Mouse (Mus musculus): ENCODE results near the gene Tmem59l. TPM values are rescaled to one million over a fixed set of nuclear protein-coding genes. Genes with fewer than 3 reads are reported as not detected.

Gene Tmem59l
- polyA plus RNA-seq, 1 experiment from 2014 or later: 10.2 TPM

- 80% methylated on average over 5 of the region's 5 CpGs for WGBS
- Histone ChIP-seq H3K4me2 (ENCODE audit: low read depth, low read length) (no peak overlapping the region), H3K27me3 (replicated peaks; ENCODE audit: control insufficient read depth, insufficient read depth, low read length) (no peaks in the 10 kb centered on the region), H3K27ac (replicated peaks; ENCODE audit: low read depth, low read length) (no peak overlapping the region), H3K4me3 (ENCODE audit: low read depth, low read length) (no peak overlapping the region), H3K36me3 (ENCODE audit: control insufficient read depth, insufficient read depth, low read length) (peaks cover 28% of the 10 kb centered on the region), H3K4me1 (ENCODE audit: control insufficient read depth, insufficient read depth, low read length) (peaks cover 14% of the 10 kb centered on the region), H3K9ac (ENCODE audit: low read depth, low read length) (no peak overlapping the region), H3K9me3 (ENCODE audit: control insufficient read depth, low read length) (no peaks in the 10 kb centered on the region)
- DNase-seq (ENCODE audit: low spot score) (no peak), ATAC-seq (ENCODE audit: low read depth) (no peak)
These were observed 33.3 kb downstream of the Tmem59l start for GRCm38 (mm10) chr8:70453852-70454251.

GRCm38 (mm10) chr8:70452196-70452966 is 34.8 kb downstream of the Tmem59l start:
- DNase-seq (ENCODE audit: low spot score) (no peak), ATAC-seq (ENCODE audit: low read depth) (no peak)
- H3K9ac ChIP-seq (ENCODE audit: low read depth, low read length): no peak overlapping the region
- H3K4me3 ChIP-seq (ENCODE audit: low read depth, low read length): no peak overlapping the region
- H3K4me2 ChIP-seq (ENCODE audit: low read depth, low read length): no peak overlapping the region
- no peaks in the 10 kb centered on the region for H3K9me3 ChIP-seq (ENCODE audit: control insufficient read depth, low read length)
- no peaks in the 10 kb centered on the region for H3K27me3 ChIP-seq (replicated peaks; ENCODE audit: control insufficient read depth, insufficient read depth, low read length)
- H3K4me1 ChIP-seq (ENCODE audit: control insufficient read depth, insufficient read depth, low read length): peaks cover 29% of the 10 kb centered on the region
- no peak overlapping the region for H3K27ac ChIP-seq (replicated peaks; ENCODE audit: low read depth, low read length)
- WGBS: 70% methylated on average over 49 of the region's 52 CpGs
- peaks cover 28% of the 10 kb centered on the region for H3K36me3 ChIP-seq (ENCODE audit: control insufficient read depth, insufficient read depth, low read length)

GRCm38 (mm10) chr8:70447639-70448420 is 39.3 kb downstream of the Tmem59l start:
- peak; percentile 64 for ATAC-seq (ENCODE audit: low read depth)
- peaks cover 28% of the 10 kb centered on the region for H3K36me3 ChIP-seq (ENCODE audit: control insufficient read depth, insufficient read depth, low read length)
- peak; percentile 85 for DNase-seq (ENCODE audit: low spot score)
- H3K9me3 ChIP-seq (ENCODE audit: control insufficient read depth, low read length): no peaks in the 10 kb centered on the region
- 53% methylated on average over 19 of the region's 19 CpGs for WGBS
- H3K27me3 ChIP-seq (replicated peaks; ENCODE audit: control insufficient read depth, insufficient read depth, low read length): no peaks in the 10 kb centered on the region
- H3K4me3 ChIP-seq (ENCODE audit: low read depth, low read length): no peak overlapping the region
- no peak overlapping the region for H3K4me2 ChIP-seq (ENCODE audit: low read depth, low read length)
- no peak overlapping the region; the same call in 1 of the 2 replicates for H3K9ac ChIP-seq (ENCODE audit: low read depth, low read length)
- H3K27ac ChIP-seq (replicated peaks; ENCODE audit: low read depth, low read length): peak overlapping the region; percentile 70
- peaks cover 30% of the 10 kb centered on the region for H3K4me1 ChIP-seq (ENCODE audit: control insufficient read depth, insufficient read depth, low read length)

DNA sequence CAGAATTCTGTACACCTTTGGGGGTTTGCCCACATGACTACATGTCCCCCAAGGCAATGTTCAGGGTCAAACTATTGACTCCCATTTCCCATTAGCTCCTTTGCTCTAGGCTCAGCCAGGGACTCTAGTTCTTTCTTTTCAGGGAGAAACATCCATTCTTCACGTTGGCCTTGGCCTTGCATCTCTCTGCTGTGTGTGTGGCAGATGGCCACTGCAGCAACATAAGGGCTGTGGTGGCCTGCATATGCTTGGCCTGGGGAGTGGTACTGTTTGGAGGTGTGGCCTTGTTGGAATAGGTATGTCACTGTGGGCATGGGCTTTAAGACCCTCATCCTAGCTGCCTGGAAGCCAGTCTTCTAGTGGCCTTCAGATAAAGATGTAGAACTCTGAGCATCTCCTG is 41.2 kb downstream of the Tmem59l start:
- ATAC-seq (ENCODE audit: low read depth): no peak
- 63% methylated on average over 1 of the region's 1 CpGs for WGBS

GRCm38 (mm10) chr8:70443326-70443725 is 43.8 kb downstream of the Tmem59l start:
- Histone ChIP-seq H3K36me3 (ENCODE audit: control insufficient read depth, insufficient read depth, low read length) (no peaks in the 10 kb centered on the region), H3K4me1 (ENCODE audit: control insufficient read depth, insufficient read depth, low read length) (peaks cover 20% of the 10 kb centered on the region), H3K4me3 (ENCODE audit: low read depth, low read length) (no peak overlapping the region), H3K9ac (ENCODE audit: low read depth, low read length) (no peak overlapping the region), H3K27ac (replicated peaks; ENCODE audit: low read depth, low read length) (no peak overlapping the region), H3K4me2 (ENCODE audit: low read depth, low read length) (no peak overlapping the region), H3K27me3 (replicated peaks; ENCODE audit: control insufficient read depth, insufficient read depth, low read length) (no peaks in the 10 kb centered on the region), H3K9me3 (ENCODE audit: control insufficient read depth, low read length) (no peaks in the 10 kb centered on the region)
- DNase-seq (ENCODE audit: low spot score): no peak
- WGBS: 78% methylated on average over 4 of the region's 4 CpGs
- no peak for ATAC-seq (ENCODE audit: low read depth)

More for the DNA sequence above, 41.2 kb downstream of the Tmem59l start:
- no peak overlapping the region for H3K4me2 ChIP-seq (ENCODE audit: low read depth, low read length)
- H3K36me3 ChIP-seq (ENCODE audit: control insufficient read depth, insufficient read depth, low read length): peaks cover 11% of the 10 kb centered on the region
- DNase-seq (ENCODE audit: low spot score): no peak
- H3K27me3 ChIP-seq (replicated peaks; ENCODE audit: control insufficient read depth, insufficient read depth, low read length): no peaks in the 10 kb centered on the region
- no peak overlapping the region for H3K27ac ChIP-seq (replicated peaks; ENCODE audit: low read depth, low read length)
- H3K4me3 ChIP-seq (ENCODE audit: low read depth, low read length): no peak overlapping the region
- H3K9me3 ChIP-seq (ENCODE audit: control insufficient read depth, low read length): no peaks in the 10 kb centered on the region
- no peak overlapping the region for H3K9ac ChIP-seq (ENCODE audit: low read depth, low read length)
- peaks cover 30% of the 10 kb centered on the region for H3K4me1 ChIP-seq (ENCODE audit: control insufficient read depth, insufficient read depth, low read length)

DNA sequence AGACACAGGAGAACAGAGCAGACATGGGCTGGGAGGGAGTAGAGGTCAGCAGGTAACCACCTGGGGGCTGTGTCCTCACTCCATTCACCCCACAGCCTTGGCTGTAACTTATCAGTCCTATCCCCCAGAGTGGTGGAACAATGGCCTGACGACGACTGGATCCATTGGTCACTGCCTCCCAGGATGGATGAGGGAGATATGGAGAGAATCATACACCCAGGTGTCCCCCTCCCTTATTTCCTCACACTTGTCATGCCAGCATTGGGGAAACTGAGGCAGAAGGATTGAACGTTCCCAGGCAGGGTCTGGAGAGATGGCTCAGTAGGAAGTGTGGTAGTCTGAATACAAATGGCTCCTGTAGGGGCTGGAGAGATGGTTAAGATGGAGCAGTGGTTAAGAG is 45.6 kb downstream of the Tmem59l start:
- Histone ChIP-seq H3K27ac (replicated peaks; ENCODE audit: low read depth, low read length) (no peak overlapping the region), H3K27me3 (replicated peaks; ENCODE audit: control insufficient read depth, insufficient read depth, low read length) (no peaks in the 10 kb centered on the region), H3K4me3 (ENCODE audit: low read depth, low read length) (no peak overlapping the region), H3K9me3 (ENCODE audit: control insufficient read depth, low read length) (no peaks in the 10 kb centered on the region), H3K4me2 (ENCODE audit: low read depth, low read length) (no peak overlapping the region), H3K36me3 (ENCODE audit: control insufficient read depth, insufficient read depth, low read length) (no peaks in the 10 kb centered on the region), H3K9ac (ENCODE audit: low read depth, low read length) (no peak overlapping the region), H3K4me1 (ENCODE audit: control insufficient read depth, insufficient read depth, low read length) (peaks cover 12% of the 10 kb centered on the region)
- 63% methylated on average over 3 of the region's 3 CpGs for WGBS
- ATAC-seq (ENCODE audit: low read depth): no peak
- DNase-seq (ENCODE audit: low spot score): no peak

GRCm38 (mm10) chr8:70440246-70440645 is 46.9 kb downstream of the Tmem59l start:
- H3K9ac ChIP-seq (ENCODE audit: low read depth, low read length): peak overlapping the region; percentile 69; the same call in 1 of the 2 replicates
- no peak overlapping the region for H3K27ac ChIP-seq (replicated peaks; ENCODE audit: low read depth, low read length)

DNA sequence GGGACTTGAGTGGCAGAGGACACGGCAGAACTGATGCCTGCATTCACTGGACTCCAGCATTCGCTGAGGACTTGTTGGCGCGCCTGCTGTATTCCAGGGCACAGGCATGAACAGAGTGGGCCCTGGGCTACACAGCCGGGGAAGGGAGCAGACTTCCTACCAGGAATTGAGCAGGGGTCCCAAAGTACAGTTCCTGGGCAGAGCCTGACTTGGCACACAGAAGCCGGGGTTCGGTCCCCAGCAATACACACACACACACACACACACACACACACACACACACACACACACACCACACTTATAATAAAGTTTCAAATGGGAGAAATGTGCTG is 47.3 kb downstream of the Tmem59l start:
- ATAC-seq (ENCODE audit: low read depth): no peak
- H3K4me1 ChIP-seq (ENCODE audit: control insufficient read depth, insufficient read depth, low read length): peaks cover 12% of the 10 kb centered on the region
- WGBS: 6% methylated on average over 7 of the region's 7 CpGs

More at GRCm38 (mm10) chr8:70440246-70440645, 46.9 kb downstream of the Tmem59l start:
- Histone ChIP-seq H3K4me2 (ENCODE audit: low read depth, low read length) (peak overlapping the region; percentile 90), H3K36me3 (ENCODE audit: control insufficient read depth, insufficient read depth, low read length) (0 out of 2 replicates have a peak, but pooled peaks cover 4% of the 10 kb centered on the region), H3K9me3 (ENCODE audit: control insufficient read depth, low read length) (no peaks in the 10 kb centered on the region), H3K4me1 (ENCODE audit: control insufficient read depth, insufficient read depth, low read length) (peaks cover 12% of the 10 kb centered on the region), H3K4me3 (ENCODE audit: low read depth, low read length) (peak overlapping the region; percentile 73), H3K27me3 (replicated peaks; ENCODE audit: control insufficient read depth, insufficient read depth, low read length) (no peaks in the 10 kb centered on the region)
- WGBS: 52% methylated on average over 3 of the region's 3 CpGs
- DNase-seq (ENCODE audit: low spot score) (no peak), ATAC-seq (ENCODE audit: low read depth) (no peak)

More for the DNA sequence above, 47.3 kb downstream of the Tmem59l start:
- H3K27me3 ChIP-seq (replicated peaks; ENCODE audit: control insufficient read depth, insufficient read depth, low read length): no peaks in the 10 kb centered on the region
- H3K4me3 ChIP-seq (ENCODE audit: low read depth, low read length): peak overlapping the region; percentile 73
- DNase-seq (ENCODE audit: low spot score): no peak
- peak overlapping the region; percentile 69 for H3K9ac ChIP-seq (ENCODE audit: low read depth, low read length)
- 0 out of 2 replicates have a peak, but pooled peaks cover 4% of the 10 kb centered on the region for H3K36me3 ChIP-seq (ENCODE audit: control insufficient read depth, insufficient read depth, low read length)
- H3K4me2 ChIP-seq (ENCODE audit: low read depth, low read length): peak overlapping the region; percentile 90
- H3K9me3 ChIP-seq (ENCODE audit: control insufficient read depth, low read length): no peaks in the 10 kb centered on the region
- peak overlapping the region; percentile 74; the same call in 1 of the 2 replicates for H3K27ac ChIP-seq (replicated peaks; ENCODE audit: low read depth, low read length)
